Mouse (Mus musculus): ENCODE data around the gene Cyren. TPM values are rescaled to one million over a fixed set of nuclear protein-coding genes. Genes with fewer than 3 reads are reported as not detected.

Cyren gene
- 8.1 and 23.2 TPM in 2 replicates for polyA plus RNA-seq (2011; ENCODE audit: insufficient read depth, insufficient read length, low replicate concordance, missing spikeins)

DNA sequence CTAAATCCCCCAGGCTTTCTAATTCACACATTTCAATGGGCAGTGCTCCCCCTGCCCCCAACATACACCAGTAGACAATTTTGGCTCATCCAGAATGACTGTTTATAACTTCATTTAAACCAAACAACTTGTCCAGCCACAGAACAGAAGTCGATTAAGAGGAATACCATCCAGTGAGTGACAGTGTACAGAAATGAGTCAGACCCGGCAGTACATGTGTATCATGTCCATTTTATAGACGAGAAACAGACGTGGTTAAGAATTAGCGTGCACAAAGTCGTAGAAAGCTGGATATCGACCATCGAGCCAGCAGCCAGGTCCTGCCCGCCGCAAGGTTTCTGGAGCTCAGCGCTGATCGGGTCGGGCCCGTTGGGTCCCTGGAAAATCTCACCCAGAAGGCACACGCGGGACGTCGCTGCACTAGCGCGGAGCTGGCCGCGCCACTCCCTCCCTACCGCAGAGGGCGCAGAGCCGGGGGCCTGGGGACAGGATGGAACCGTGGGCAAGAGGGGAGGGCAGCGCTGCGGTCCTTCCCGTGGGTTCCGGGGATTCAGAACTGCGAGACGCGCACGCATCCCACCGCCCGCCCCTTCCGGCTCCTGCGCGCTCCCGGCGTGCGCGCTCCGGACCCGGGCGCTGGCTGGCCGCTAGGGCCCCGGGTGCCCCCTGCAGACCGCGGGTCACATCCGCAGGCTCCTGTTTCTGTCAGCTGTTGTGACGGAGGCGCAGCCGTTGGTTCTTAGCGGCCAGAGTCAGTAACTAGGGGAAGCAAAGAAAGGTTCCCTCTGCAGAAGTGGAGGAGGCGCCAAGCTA, at the start of gene Cyren:
Gene Cyren (minus strand): TSS at position 552 of the 813 bp plus-strand sequence.
- Histone ChIP-seq H3K4me3 (replicated peaks; ENCODE audit: control insufficient read depth, low read depth, low read length) (peak within 1 kb of the TSS; percentile 85), H3K4me1 (ENCODE audit: control insufficient read depth, insufficient read depth, low read length) (peaks cover 11% of the 10 kb centered on the region), H3K27ac (ENCODE audit: control insufficient read depth, insufficient read depth, low read depth, low read length, poor library complexity) (peak within 1 kb of the TSS; percentile 88)
- peak; percentile 69; the same call in 1 of the 2 replicates for TF ChIP-seq POLR2A (IDR thresholded peaks at IDR 0.05; ENCODE audit: borderline replicate concordance, control insufficient read depth, low read depth, low read length)
- TF ChIP-seq CTCF (IDR thresholded peaks at IDR 0.05; ENCODE audit: control insufficient read depth, insufficient read depth, low read length), result peak; percentile 56; the same call in 1 of the 2 replicates
- WGBS, result under 1% methylated on average over 56 of the region's 56 CpGs

DNA sequence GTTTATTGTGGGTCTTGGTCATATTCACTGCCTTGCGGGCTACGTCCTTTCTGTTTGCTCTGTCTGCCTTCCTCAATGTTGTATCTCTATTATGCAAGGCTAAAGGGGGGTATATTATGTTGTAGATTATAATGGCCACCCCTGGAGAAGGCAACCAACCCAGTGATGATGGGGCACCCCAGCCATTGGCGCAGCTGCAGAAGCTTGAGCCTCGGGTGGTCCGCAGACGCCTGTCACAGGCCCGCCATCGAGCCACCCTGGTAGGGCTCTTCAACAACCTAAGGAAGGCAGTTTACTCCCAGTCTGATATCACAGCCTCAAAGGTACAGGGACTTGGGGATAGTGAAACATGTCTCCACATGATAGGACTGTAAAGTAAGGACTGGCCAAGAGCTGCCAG, 49.7 kb upstream of the Cyren start:
- no peak overlapping the region for H3K27ac ChIP-seq (ENCODE audit: control insufficient read depth, insufficient read depth, low read depth, low read length, poor library complexity)
- WGBS, result 84% methylated on average over 8 of the region's 8 CpGs
- TF ChIP-seq CTCF (IDR thresholded peaks at IDR 0.05; ENCODE audit: control insufficient read depth, insufficient read depth, low read length) (no peak), POLR2A (IDR thresholded peaks at IDR 0.05; ENCODE audit: borderline replicate concordance, control insufficient read depth, low read depth, low read length) (no peak)
- no peaks in the 10 kb centered on the region for H3K4me1 ChIP-seq (ENCODE audit: control insufficient read depth, insufficient read depth, low read length)
- no peak overlapping the region for H3K4me3 ChIP-seq (replicated peaks; ENCODE audit: control insufficient read depth, low read depth, low read length)

DNA sequence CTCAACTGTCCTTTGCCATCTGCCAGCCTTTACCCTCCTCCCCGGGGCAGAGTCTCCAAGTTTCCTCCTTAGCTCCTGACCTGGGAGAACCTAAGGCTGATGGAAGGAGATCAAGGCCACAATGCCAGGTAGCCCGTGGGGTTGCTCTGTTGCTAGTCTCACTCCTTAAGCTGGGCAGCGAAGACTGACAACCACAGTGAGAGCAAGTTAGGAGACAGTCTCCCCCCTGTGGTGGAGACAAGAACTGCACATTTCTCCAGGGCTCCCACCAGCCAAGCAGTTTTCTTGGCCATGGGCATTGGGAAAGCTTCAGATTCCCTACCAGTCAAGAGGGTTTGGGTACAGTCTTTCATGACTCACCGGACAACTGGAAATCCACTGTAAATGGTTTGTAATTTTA, 49.3 kb upstream of the Cyren start:
- Histone ChIP-seq H3K4me1 (ENCODE audit: control insufficient read depth, insufficient read depth, low read length) (no peaks in the 10 kb centered on the region), H3K4me3 (replicated peaks; ENCODE audit: control insufficient read depth, low read depth, low read length) (no peak overlapping the region), H3K27ac (ENCODE audit: control insufficient read depth, insufficient read depth, low read depth, low read length, poor library complexity) (no peak overlapping the region)
- peak; percentile 83 for TF ChIP-seq CTCF (IDR thresholded peaks at IDR 0.05; ENCODE audit: control insufficient read depth, insufficient read depth, low read length)
- no peak for TF ChIP-seq POLR2A (IDR thresholded peaks at IDR 0.05; ENCODE audit: borderline replicate concordance, control insufficient read depth, low read depth, low read length)
- WGBS, result 30% methylated on average over 4 of the region's 4 CpGs

DNA sequence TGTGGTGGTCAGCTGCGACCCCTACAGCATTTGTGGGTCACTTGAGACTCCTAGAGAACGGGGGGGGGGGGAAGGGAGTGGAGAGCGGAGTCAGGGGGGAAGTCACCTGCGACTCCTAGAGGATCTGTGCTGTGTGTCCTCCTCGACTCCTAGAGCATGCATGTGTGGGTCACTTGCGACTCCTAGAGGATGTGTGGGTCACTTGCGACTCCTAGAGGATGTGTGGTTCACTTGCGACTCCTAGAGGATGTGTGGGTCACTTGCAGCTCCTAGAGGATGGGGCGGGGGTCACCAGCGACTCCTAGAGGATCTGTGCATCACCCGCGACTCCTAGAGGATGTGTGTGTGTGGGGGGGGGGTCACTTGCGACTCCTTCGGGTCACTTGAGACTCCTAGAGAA, 44.1 kb upstream of the Cyren start:
- WGBS, result 55% methylated on average over 14 of the region's 14 CpGs
- Histone ChIP-seq H3K4me3 (replicated peaks; ENCODE audit: control insufficient read depth, low read depth, low read length) (no peak overlapping the region), H3K4me1 (ENCODE audit: control insufficient read depth, insufficient read depth, low read length) (no peaks in the 10 kb centered on the region), H3K27ac (ENCODE audit: control insufficient read depth, insufficient read depth, low read depth, low read length, poor library complexity) (no peak overlapping the region)
- TF ChIP-seq POLR2A (IDR thresholded peaks at IDR 0.05; ENCODE audit: borderline replicate concordance, control insufficient read depth, low read depth, low read length), result no peak
- peak; percentile 91 for TF ChIP-seq CTCF (IDR thresholded peaks at IDR 0.05; ENCODE audit: control insufficient read depth, insufficient read depth, low read length)

DNA sequence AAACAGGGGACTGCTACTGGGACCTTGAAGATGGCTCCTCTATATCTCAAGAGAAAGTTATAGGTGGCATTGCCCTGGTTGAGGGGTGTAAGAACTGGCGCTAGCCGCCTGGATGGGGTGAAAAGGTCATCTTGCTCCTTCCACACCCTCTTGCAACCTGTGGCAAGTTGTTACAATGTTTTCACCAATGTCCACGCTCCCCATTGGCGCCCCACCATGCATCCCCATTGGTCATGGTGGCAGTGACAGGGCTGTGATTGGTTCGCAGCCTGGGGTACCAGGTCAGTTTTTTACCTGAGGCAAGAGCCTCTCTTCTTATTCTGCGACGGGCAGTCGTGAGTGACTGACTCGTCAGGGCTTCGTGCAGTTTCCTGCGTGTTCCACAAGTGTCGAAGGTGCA, 42.8 kb upstream of the Cyren start:
- no peak for TF ChIP-seq POLR2A (IDR thresholded peaks at IDR 0.05; ENCODE audit: borderline replicate concordance, control insufficient read depth, low read depth, low read length)
- TF ChIP-seq CTCF (IDR thresholded peaks at IDR 0.05; ENCODE audit: control insufficient read depth, insufficient read depth, low read length), result no peak
- Histone ChIP-seq H3K27ac (ENCODE audit: control insufficient read depth, insufficient read depth, low read depth, low read length, poor library complexity) (no peak overlapping the region), H3K4me1 (ENCODE audit: control insufficient read depth, insufficient read depth, low read length) (no peaks in the 10 kb centered on the region), H3K4me3 (replicated peaks; ENCODE audit: control insufficient read depth, low read depth, low read length) (no peak overlapping the region)
- WGBS, result 89% methylated on average over 12 of the region's 12 CpGs

DNA sequence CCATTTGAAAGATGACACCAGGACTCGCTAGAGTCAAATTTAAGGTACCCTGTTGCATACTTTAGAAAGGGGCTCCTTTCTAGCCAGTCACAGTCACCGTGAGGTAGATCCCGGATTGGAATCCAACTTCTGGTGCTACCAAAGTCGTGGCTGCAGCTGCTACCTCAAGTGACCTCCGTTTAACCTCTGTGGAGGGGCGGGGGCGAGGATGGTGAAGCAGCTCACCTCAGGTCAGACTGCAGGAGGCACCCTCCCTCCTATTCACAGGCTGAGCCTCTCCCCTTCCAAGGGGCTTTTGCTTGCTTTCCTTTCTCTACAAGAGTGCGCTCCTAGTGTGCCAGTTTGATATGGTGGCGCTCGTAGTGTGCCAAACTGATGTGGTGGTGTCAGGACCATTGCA, 42.1 kb upstream of the Cyren start, which contains the start of gene Stra8:
Gene Stra8 (plus strand): TSS at position 208 of the 400 bp plus-strand sequence.
- TF ChIP-seq CTCF (IDR thresholded peaks at IDR 0.05; ENCODE audit: control insufficient read depth, insufficient read depth, low read length) (no peak), POLR2A (IDR thresholded peaks at IDR 0.05; ENCODE audit: borderline replicate concordance, control insufficient read depth, low read depth, low read length) (no peak)
- Histone ChIP-seq H3K27ac (ENCODE audit: control insufficient read depth, insufficient read depth, low read depth, low read length, poor library complexity) (no peak within 1 kb of the TSS), H3K4me3 (replicated peaks; ENCODE audit: control insufficient read depth, low read depth, low read length) (no peak within 1 kb of the TSS), H3K4me1 (ENCODE audit: control insufficient read depth, insufficient read depth, low read length) (no peaks in the 10 kb centered on the region)
- 74% methylated on average over 10 of the region's 10 CpGs for WGBS

DNA sequence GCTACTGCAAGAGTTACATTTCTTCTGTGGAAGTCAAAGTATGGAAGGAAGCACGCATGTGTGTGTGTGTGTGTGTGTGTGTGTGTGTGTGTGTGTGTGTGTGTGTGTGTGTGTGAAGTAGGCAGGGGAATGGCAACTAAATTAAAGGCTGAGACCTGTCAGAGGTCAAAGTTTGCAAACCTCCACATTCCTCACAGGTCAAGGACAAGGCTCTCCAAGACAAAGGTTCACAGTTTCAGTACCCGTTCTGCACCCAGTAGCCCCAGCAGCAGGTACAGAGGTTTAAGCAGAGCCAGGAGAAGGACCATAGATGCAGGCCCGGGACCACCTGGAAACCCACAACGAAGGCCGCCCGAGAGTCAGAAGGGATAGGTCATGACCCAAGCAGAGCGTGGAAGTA, 41.3 kb upstream of the Cyren start:
- Histone ChIP-seq H3K4me3 (replicated peaks; ENCODE audit: control insufficient read depth, low read depth, low read length) (no peak overlapping the region), H3K27ac (ENCODE audit: control insufficient read depth, insufficient read depth, low read depth, low read length, poor library complexity) (no peak overlapping the region), H3K4me1 (ENCODE audit: control insufficient read depth, insufficient read depth, low read length) (no peaks in the 10 kb centered on the region)
- TF ChIP-seq POLR2A (IDR thresholded peaks at IDR 0.05; ENCODE audit: borderline replicate concordance, control insufficient read depth, low read depth, low read length), result no peak
- no peak for TF ChIP-seq CTCF (IDR thresholded peaks at IDR 0.05; ENCODE audit: control insufficient read depth, insufficient read depth, low read length)
- 87% methylated on average over 7 of the region's 7 CpGs for WGBS

DNA sequence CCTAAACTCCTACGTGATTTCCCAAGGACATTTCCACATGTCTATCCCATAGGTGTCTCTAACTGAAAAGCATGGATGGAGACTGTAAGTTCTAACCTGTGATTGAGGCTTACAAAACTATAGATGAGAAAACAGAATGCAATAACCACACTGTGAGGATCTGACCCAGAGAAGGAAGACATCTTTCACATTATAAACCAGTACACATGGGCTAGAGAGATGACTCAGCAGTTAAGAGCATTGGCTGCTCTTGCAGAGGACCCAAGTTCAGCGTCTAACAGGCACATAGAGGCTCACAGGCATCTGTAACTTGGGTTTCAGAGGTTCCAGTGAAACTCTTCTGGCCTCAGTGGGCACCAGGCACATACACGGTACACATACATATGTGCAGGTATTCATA, 36.6 kb upstream of the Cyren start:
- 63% methylated on average over 3 of the region's 3 CpGs for WGBS
- Histone ChIP-seq H3K4me1 (ENCODE audit: control insufficient read depth, insufficient read depth, low read length) (no peaks in the 10 kb centered on the region; the same call in 1 of the 2 replicates), H3K4me3 (replicated peaks; ENCODE audit: control insufficient read depth, low read depth, low read length) (no peak overlapping the region), H3K27ac (ENCODE audit: control insufficient read depth, insufficient read depth, low read depth, low read length, poor library complexity) (no peak overlapping the region)
- TF ChIP-seq CTCF (IDR thresholded peaks at IDR 0.05; ENCODE audit: control insufficient read depth, insufficient read depth, low read length) (no peak), POLR2A (IDR thresholded peaks at IDR 0.05; ENCODE audit: borderline replicate concordance, control insufficient read depth, low read depth, low read length) (no peak)

All from bone marrow, adult 2 months (tissue).